Mouse (Mus musculus) hindbrain, embryonic 11.5 days (tissue): Measurements from ENCODE around the gene Myh7. TPM values are rescaled to one million over a fixed set of nuclear protein-coding genes. Genes with fewer than 3 reads are reported as not detected.

Experiments used
- ATAC-seq: fragments of 200-750 bp; cut with Nextera tagmentation; 2 replicates; pipeline ENCODE4 v1.8.0; 2017; ENCODE audit warnings: mild to moderate bottlenecking, moderate TSS enrichment, moderate library complexity; ENCODE audit not compliant: low FRiP score
- DNase-seq: peaks from one replicate; pipeline ENCODE4 v3.0.0-alpha.2; 2015; ENCODE audit warnings: low spot score
- H3K27ac ChIP-seq: fragments of 300-500 bp; sonication (generic); 2 replicates; pipeline ENCODE4 v1.5.1; 2014; ENCODE audit warnings: mild to moderate bottlenecking, low read depth, low read length
- H3K27me3 ChIP-seq: fragments of 300-500 bp; sonication (generic); 2 replicates; pipeline ENCODE4 v1.6.1; 2014; ENCODE audit warnings: mild to moderate bottlenecking, low read length, moderate library complexity, mixed read lengths; ENCODE audit not compliant: control insufficient read depth, insufficient read depth
- H3K36me3 ChIP-seq: fragments of 300-500 bp; sonication (generic); 2 replicates; pipeline ENCODE4 v1.6.1; 2014; ENCODE audit warnings: mild to moderate bottlenecking, low read length, moderate library complexity, mixed read lengths; ENCODE audit not compliant: control insufficient read depth, insufficient read depth
- H3K4me1 ChIP-seq: fragments of 300-500 bp; sonication (generic); replicated peaks from 2 replicates; pipeline ENCODE4 v1.6.1; 2014; ENCODE audit warnings: low read length, mixed read lengths; ENCODE audit not compliant: control insufficient read depth, insufficient read depth
- H3K4me2 ChIP-seq: fragments of 300-500 bp; sonication (generic); replicated peaks from 2 replicates; pipeline ENCODE4 v1.6.1; 2014; ENCODE audit warnings: mild to moderate bottlenecking, low read depth, low read length
- H3K4me3 ChIP-seq: fragments of 300-500 bp; sonication (generic); 2 replicates; pipeline ENCODE4 v1.5.1; 2014; ENCODE audit warnings: low read depth, low read length
- H3K9ac ChIP-seq: fragments of 300-500 bp; sonication (generic); 2 replicates; pipeline ENCODE4 v1.6.1; 2014; ENCODE audit warnings: low read depth, low read length
- H3K9me3 ChIP-seq: fragments of 300-500 bp; sonication (generic); 2 replicates; pipeline ENCODE4 v1.6.1; 2016; ENCODE audit warnings: low read length; ENCODE audit not compliant: control insufficient read depth
- WGBS: fragments of 180-500 bp; shearing (Covaris S2); extraction: QIAGEN DNeasy Blood & Tissue Kit; methylation state at CpG from one replicate; pipeline ENCODE4 v1.1.7; 2014; 5-methylcytosine and 5-hydroxymethylcytosine counted together
- polyA plus RNA-seq: library from polyadenylated mRNA; unstranded; fragments of >200 nt; fragmentation: Nextera tagmentation; extraction: Ambion mirVana; gene quantifications from 2 replicates; pipeline ENCODE4 v1.2.1, GENCODE M21; 2014

The Myh7 gene
- polyA plus RNA-seq, 1 experiment from 2014 or later = 1.8 TPM

DNA sequence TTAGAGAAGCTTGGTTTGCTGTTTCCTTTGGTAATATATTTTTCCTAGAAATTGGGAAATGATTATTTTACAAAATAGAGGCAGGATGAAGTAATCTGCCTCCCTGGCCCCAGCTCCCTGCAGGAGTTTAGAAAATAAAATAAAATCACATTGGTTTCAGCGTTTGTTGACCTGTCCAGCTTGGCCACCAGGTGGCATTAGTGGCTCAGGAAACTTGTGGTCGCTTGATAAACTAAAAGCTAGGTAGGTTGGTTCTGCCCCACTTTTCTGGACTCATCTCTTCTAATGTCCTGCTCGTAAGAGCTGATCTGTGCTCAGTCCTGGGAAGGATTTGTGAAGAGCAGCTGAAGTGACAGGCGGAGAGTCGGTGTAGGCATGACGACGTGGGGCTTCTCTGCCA lies 29.8 kb upstream of the Myh7 start:
- peaks cover 2% of the 10 kb centered on the region; the same call in 1 of the 2 replicates for H3K4me1 ChIP-seq
- no peaks in the 10 kb centered on the region for H3K9me3 ChIP-seq
- 0 out of 2 replicates have a peak, but pooled peaks cover 2% of the 10 kb centered on the region for H3K36me3 ChIP-seq
- no peak overlapping the region for H3K27ac ChIP-seq
- H3K4me3 ChIP-seq = no peak overlapping the region
- no peak overlapping the region for H3K4me2 ChIP-seq
- DNase-seq (peak; percentile 75), ATAC-seq (no peak)
- 66% methylated on average over 7 of the region's 7 CpGs for WGBS
- no peaks in the 10 kb centered on the region for H3K27me3 ChIP-seq
- H3K9ac ChIP-seq = no peak overlapping the region

DNA sequence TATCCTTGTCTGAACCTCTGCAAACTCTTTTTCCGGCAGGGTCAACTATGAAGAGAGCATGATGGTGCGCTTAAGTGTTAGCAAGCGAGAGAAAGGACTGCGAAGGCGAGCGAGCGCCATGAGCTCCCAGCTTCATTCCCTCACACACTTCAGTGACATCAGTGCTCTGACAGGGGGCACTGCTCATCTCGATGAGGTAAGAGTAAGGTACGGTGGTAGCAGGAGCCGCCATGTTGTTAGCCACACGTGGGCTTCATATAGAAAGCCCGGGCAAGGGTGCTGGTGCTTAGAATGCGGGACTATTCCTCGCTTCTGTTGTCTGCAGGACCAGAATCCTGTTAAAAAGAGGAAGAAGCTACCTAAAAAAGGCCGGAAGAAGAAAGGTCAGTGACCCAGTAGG lies 28.6 kb upstream of the Myh7 start:
- no peak for ATAC-seq
- Histone ChIP-seq H3K4me2 (no peak overlapping the region), H3K27ac (no peak overlapping the region), H3K27me3 (no peaks in the 10 kb centered on the region), H3K4me1 (no peaks in the 10 kb centered on the region), H3K4me3 (no peak overlapping the region), H3K9me3 (no peaks in the 10 kb centered on the region), H3K9ac (no peak overlapping the region), H3K36me3 (0 out of 2 replicates have a peak, but pooled peaks cover 2% of the 10 kb centered on the region)
- DNase-seq = no peak
- 90% methylated on average over 15 of the region's 15 CpGs for WGBS

DNA sequence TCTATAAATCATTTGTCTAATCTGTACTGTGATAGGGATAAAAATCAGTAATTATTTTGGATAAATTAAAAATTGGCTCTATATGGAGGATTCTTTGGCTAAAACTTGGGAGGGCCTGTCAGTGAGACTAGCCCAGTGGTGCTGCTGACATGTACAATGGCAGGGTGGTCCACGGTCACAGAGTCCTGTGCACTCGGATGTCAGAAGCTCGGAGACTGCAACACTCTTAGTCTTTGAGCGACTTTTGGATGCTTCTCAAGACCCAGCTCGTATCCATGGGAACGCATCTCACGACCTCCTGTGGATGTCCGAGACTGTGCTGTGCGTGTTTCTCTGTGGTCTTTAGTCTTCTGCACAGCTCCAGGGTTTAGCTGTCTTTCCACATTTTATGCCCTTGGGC lies 26.0 kb upstream of the Myh7 start:
- 54% methylated on average over 9 of the region's 9 CpGs for WGBS
- H3K9ac ChIP-seq = no peak overlapping the region
- H3K4me1 ChIP-seq = no peaks in the 10 kb centered on the region
- H3K36me3 ChIP-seq = 0 out of 2 replicates have a peak, but pooled peaks cover 2% of the 10 kb centered on the region
- no peak overlapping the region for H3K4me3 ChIP-seq
- DNase-seq (no peak), ATAC-seq (no peak)
- no peaks in the 10 kb centered on the region for H3K27me3 ChIP-seq
- no peaks in the 10 kb centered on the region for H3K9me3 ChIP-seq
- no peak overlapping the region for H3K27ac ChIP-seq
- H3K4me2 ChIP-seq = no peak overlapping the region

DNA sequence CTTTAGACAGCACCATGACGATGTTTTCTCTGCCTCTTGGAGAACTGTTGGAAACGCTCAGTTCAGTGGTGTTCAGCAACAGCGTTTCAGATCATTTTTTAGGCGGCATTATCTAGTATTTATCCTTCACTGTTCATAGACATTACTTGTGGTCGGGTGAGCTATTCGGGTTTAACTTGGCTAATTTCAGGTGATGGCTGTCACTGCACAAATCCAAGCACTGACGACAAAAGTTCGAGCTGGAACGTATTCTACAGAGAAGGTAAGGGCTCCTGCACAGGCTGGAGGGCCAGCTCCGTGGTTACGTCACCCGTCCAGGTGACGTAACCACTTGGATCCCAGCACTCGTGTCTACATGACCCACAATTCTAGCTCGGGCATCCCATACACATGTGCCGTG lies 22.4 kb upstream of the Myh7 start:
- H3K27me3 ChIP-seq = no peaks in the 10 kb centered on the region
- H3K4me1 ChIP-seq = no peaks in the 10 kb centered on the region
- WGBS = 91% methylated on average over 16 of the region's 16 CpGs
- no peak overlapping the region for H3K27ac ChIP-seq
- no peaks in the 10 kb centered on the region for H3K9me3 ChIP-seq
- H3K9ac ChIP-seq = no peak overlapping the region
- H3K4me3 ChIP-seq = no peak overlapping the region
- ATAC-seq = no peak
- H3K4me2 ChIP-seq = no peak overlapping the region
- 0 out of 2 replicates have a peak, but pooled peaks cover 2% of the 10 kb centered on the region for H3K36me3 ChIP-seq
- DNase-seq = no peak

DNA sequence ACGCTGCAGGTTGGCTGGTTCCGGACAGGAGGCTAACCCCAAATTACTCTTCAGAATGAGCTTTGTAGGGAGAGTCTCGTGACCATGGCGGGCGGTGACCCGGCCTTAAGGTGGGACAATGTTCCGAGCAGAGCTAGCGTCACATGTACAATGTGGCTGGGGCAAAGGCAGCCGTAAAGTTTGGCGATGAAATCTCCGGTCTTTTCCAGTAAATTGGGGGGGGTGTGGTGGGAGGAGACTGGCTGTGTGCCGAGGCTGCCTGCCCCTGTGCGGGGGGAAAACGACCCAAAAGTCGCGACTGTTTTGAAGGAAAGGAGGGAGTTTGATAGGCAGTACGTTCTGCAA lies 21.3 kb upstream of the Myh7 start:
- ATAC-seq (no peak; the same call in 1 of the 2 replicates), DNase-seq (no peak)
- Histone ChIP-seq H3K9me3 (no peaks in the 10 kb centered on the region), H3K4me2 (peak overlapping the region; percentile 73), H3K27ac (0 out of 2 replicates have a peak overlapping the region, but pooled peaks have one; percentile 4), H3K4me1 (no peaks in the 10 kb centered on the region), H3K27me3 (no peaks in the 10 kb centered on the region), H3K36me3 (0 out of 2 replicates have a peak, but pooled peaks cover 2% of the 10 kb centered on the region), H3K4me3 (peak overlapping the region; percentile 57), H3K9ac (peak overlapping the region; percentile 57)
- under 1% methylated on average over 17 of the region's 17 CpGs for WGBS

DNA sequence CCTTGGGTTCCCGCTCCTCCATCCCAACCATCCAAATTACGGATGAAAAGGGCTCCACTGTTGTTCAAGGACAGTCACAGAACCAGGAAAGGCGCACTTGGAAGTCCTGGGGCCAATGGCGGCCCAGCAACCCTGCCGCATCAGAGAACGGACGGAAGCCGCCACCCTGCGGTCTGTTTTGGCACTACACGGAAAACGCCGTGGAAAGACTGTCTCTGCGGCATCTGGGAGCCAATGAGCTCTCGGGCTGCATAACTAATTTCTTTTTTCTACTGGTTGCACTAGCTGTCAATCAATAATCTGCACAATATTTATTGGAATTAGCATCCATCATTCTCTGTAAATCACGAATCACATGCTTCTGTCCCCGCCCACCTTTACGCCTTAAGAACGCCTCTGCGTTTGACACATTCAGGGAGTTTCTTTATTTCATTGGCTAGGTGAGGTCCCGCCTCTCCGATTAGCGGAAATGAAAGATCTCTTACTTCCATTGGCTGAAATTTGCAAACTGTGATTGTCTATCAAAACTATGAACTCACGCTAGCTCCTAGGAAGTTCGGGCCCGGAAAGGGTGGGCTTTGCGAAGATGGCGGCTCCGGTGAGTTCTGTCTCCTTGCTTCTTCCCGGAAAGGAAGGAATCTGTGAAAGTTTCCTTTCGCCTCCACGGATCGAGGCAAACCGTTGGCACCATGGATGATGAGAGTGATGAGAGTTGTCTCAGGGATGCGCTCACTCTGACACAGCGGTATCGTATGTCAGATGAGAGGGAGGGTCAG lies 20.8 kb upstream of the Myh7 start, which contains the start of gene Ngdn:
TSS of gene Ngdn (plus strand) at position 464 of the 776 bp plus-strand sequence.
- no peaks in the 10 kb centered on the region for H3K4me1 ChIP-seq
- H3K4me3 ChIP-seq = peak within 1 kb of the TSS; percentile 57
- under 1% methylated on average over 36 of the region's 36 CpGs for whole genome bisulfite sequencing
- H3K9me3 ChIP-seq = no peaks in the 10 kb centered on the region
- peak within 1 kb of the TSS; percentile 73 for H3K4me2 ChIP-seq
- H3K9ac ChIP-seq = peak within 1 kb of the TSS; percentile 78
- no peaks in the 10 kb centered on the region for H3K36me3 ChIP-seq
- DNase-seq (peak; percentile 100), ATAC-seq (peak; percentile 98)
- no peaks in the 10 kb centered on the region for H3K27me3 ChIP-seq
- H3K27ac ChIP-seq = peak within 1 kb of the TSS; percentile 87

DNA sequence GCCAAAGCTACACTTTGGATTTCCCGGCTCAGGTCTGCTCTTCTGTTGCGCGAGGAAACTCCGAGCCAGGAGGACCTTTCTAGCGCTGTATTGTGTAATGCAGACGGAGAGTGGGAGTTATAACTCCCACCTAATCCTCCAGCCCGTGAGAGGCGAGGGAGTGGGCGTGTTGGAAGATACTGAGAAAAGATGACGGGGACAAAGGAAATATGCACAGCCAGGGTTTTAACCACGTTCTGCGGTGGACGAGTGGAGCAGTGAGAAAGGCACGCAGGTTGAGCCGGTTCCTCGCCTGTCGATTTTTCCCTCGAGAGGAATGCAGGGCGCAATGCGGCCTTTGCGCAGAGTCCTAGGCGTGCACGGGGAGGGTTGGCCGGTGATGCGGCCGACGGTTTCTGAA lies 20.2 kb upstream of the Myh7 start:
- Histone ChIP-seq H3K36me3 (no peaks in the 10 kb centered on the region), H3K27ac (peak overlapping the region; percentile 87), H3K9me3 (no peaks in the 10 kb centered on the region), H3K4me3 (peak overlapping the region; percentile 46), H3K9ac (peak overlapping the region; percentile 78), H3K4me2 (peak overlapping the region; percentile 60), H3K4me1 (no peaks in the 10 kb centered on the region), H3K27me3 (no peaks in the 10 kb centered on the region)
- under 1% methylated on average over 27 of the region's 27 CpGs for WGBS
- DNase-seq = no peak
- ATAC-seq = no peak; the same call in 1 of the 2 replicates

DNA sequence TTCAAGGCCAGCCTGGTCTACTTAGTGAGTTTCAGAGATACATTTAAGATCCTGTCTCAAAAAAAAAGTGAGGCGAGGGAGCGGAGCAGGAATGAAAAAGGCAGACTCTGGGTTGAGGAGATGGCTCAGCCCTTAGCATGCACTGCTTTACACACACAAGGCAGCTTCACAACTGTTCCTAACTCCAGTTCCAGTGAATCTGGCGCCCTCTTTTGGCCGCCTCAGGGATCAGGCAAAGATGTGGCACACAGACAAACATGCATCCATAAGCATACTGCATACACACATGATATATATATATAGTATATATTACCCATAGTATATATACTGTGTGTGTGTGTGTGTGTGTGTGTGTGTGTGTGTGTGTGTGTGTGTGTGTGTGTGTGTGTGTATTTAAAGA lies 16.7 kb upstream of the Myh7 start:
- 60% methylated on average over 4 of the region's 4 CpGs for WGBS
- Histone ChIP-seq H3K9ac (no peak overlapping the region), H3K36me3 (no peaks in the 10 kb centered on the region), H3K4me2 (no peak overlapping the region), H3K4me3 (no peak overlapping the region), H3K27ac (no peak overlapping the region), H3K9me3 (no peaks in the 10 kb centered on the region), H3K27me3 (no peaks in the 10 kb centered on the region), H3K4me1 (no peaks in the 10 kb centered on the region)
- DNase-seq (peak; percentile 45), ATAC-seq (no peak)

DNA sequence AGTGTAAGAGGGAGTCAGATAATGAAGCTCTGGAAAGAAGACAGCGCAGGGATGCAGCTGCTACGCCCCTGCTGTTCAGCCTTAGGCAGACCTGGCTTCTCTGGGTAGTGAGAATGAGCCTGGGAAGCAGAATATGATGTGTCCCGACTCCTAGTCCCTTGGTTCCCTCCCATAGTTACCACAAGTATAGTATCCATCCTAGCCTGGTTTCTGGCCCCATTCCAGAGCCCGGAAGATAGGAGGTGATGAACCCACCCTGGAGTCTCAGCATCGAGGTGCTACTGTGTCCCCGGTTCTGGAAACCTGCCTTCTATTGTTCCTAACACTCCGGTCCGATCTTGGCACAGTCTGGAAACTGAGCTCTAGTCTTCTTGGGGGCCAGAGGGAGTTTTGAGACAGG lies 14.0 kb upstream of the Myh7 start:
- DNase-seq = no peak
- WGBS = 84% methylated on average over 8 of the region's 8 CpGs

More for the DNA sequence above, 14.0 kb upstream of the Myh7 start:
- Histone ChIP-seq H3K4me1 (0 out of 2 replicates have a peak, but pooled peaks cover 2% of the 10 kb centered on the region), H3K27ac (no peak overlapping the region), H3K4me3 (no peak overlapping the region), H3K4me2 (no peak overlapping the region), H3K27me3 (no peaks in the 10 kb centered on the region), H3K9ac (no peak overlapping the region), H3K36me3 (no peaks in the 10 kb centered on the region), H3K9me3 (no peaks in the 10 kb centered on the region)
- ATAC-seq = no peak
